ENCODE assay signal across 14 mouse cellular contexts in genomic region chr9:49050901-49051300, GRCm38 (mm10). TPM values are rescaled to one million over a fixed set of nuclear protein-coding genes. Genes with fewer than 3 reads are reported as not detected.
"Had no signal": no experiment of that assay in that cellular context is flagged by ENCODE, and none has a peak within 500 bp of the region (broad histone marks: within the 10 kb centered on the region; RNA-seq: fewer than 3 reads in every experiment).

No protein-coding gene starts in this region.

- H3K27me3 ChIP-seq: liver, embryonic 13.5 days; midbrain, embryonic 12.5 days; midbrain, embryonic 15.5 days; neural tube, embryonic 13.5 days had no signal

- H3K9ac ChIP-seq: liver, embryonic 13.5 days; lung, embryonic 14.5 days; midbrain, embryonic 12.5 days; midbrain, embryonic 15.5 days; neural tube, embryonic 13.5 days had no signal

- H3K36me3 ChIP-seq: liver, embryonic 13.5 days; midbrain, embryonic 12.5 days; midbrain, embryonic 15.5 days; neural tube, embryonic 13.5 days had no signal

- H3K4me1 ChIP-seq: midbrain, embryonic 12.5 days had no signal

- H3K4me2 ChIP-seq: liver, embryonic 13.5 days; lung, embryonic 14.5 days; midbrain, embryonic 12.5 days; midbrain, embryonic 15.5 days; neural tube, embryonic 13.5 days had no signal

- H3K4me3 ChIP-seq: layer of hippocampus, adult 2 months; left cerebral cortex, adult 2 months; liver, embryonic 13.5 days; midbrain, embryonic 12.5 days; midbrain, embryonic 15.5 days; neural tube, embryonic 13.5 days had no signal

- H3K9me3 ChIP-seq: liver, embryonic 13.5 days; midbrain, embryonic 12.5 days; midbrain, embryonic 15.5 days; neural tube, embryonic 13.5 days had no signal

- H3K27ac ChIP-seq: kidney, postnatal 0 days; layer of hippocampus, adult 2 months; left cerebral cortex, adult 2 months; liver, embryonic 13.5 days; macrophage; midbrain, embryonic 12.5 days; midbrain, embryonic 15.5 days; neural tube, embryonic 13.5 days had no signal

RNA-seq across cellular contexts. Expression of gene Tmprss5, which starts 30.2 kb away (rescaled TPM):
- total RNA-seq: liver, adult 2 months; megakaryocyte, adult 5-6 weeks; neutrophil, adult 5-6 weeks had no signal
- polyA plus RNA-seq: limb, embryonic 11.5 days; liver, adult 2 months; liver, embryonic 13.5 days; liver, embryonic 16.5 days; macrophage had no signal
